Mouse (Mus musculus) hindbrain, embryonic 16.5 days (tissue): ENCODE measurements around the gene Mtr. TPM values are rescaled to one million over a fixed set of nuclear protein-coding genes. Genes with fewer than 3 reads are reported as not detected.

Experiments used
- ATAC-seq: fragments of 200-750 bp; cut with Nextera tagmentation; 2 replicates; pipeline ENCODE4 v1.8.0; 2017; ENCODE audit warnings: moderate TSS enrichment, moderate library complexity
- H3K27ac ChIP-seq: fragments of 300-500 bp; sonication (generic); 2 replicates; pipeline ENCODE4 v1.5.1; 2014; ENCODE audit warnings: low read depth, mild to moderate bottlenecking, control low read depth, low read length, moderate library complexity
- H3K27me3 ChIP-seq: fragments of 300-500 bp; sonication (generic); replicated peaks from 2 replicates; pipeline ENCODE4 v1.6.1; 2014; ENCODE audit warnings: low read length; ENCODE audit not compliant: control insufficient read depth, insufficient read depth
- H3K36me3 ChIP-seq: fragments of 300-500 bp; sonication (generic); 2 replicates; pipeline ENCODE4 v1.6.1; 2014; ENCODE audit warnings: mild to moderate bottlenecking, low read length, moderate library complexity, mixed read lengths; ENCODE audit not compliant: control insufficient read depth, insufficient read depth
- H3K4me1 ChIP-seq: fragments of 300-500 bp; sonication (generic); 2 replicates; pipeline ENCODE4 v1.6.1; 2014; ENCODE audit warnings: low read depth, low read length; ENCODE audit not compliant: control insufficient read depth, insufficient read depth
- H3K4me2 ChIP-seq: fragments of 300-500 bp; sonication (generic); 2 replicates; pipeline ENCODE4 v1.6.1; 2014; ENCODE audit warnings: mild to moderate bottlenecking, low read length, control low read depth, moderate library complexity
- H3K4me3 ChIP-seq: fragments of 300-500 bp; sonication (generic); 2 replicates; pipeline ENCODE4 v1.5.1; 2014; ENCODE audit warnings: mild to moderate bottlenecking, low read length, control low read depth, moderate library complexity
- H3K9ac ChIP-seq: fragments of 300-500 bp; sonication (generic); 2 replicates; pipeline ENCODE4 v1.6.1; 2014; ENCODE audit warnings: low read depth, mild to moderate bottlenecking, control low read depth, low read length, moderate library complexity
- H3K9me3 ChIP-seq: fragments of 300-500 bp; sonication (generic); 2 replicates; pipeline ENCODE4 v1.6.1; 2014; ENCODE audit warnings: mild to moderate bottlenecking, low read length, moderate library complexity; ENCODE audit not compliant: control insufficient read depth
- WGBS: fragments of 180-500 bp; shearing (Covaris S2); extraction: QIAGEN DNeasy Blood & Tissue Kit; methylation state at CpG from one replicate; pipeline ENCODE4 v1.1.7; 2014; 5-methylcytosine and 5-hydroxymethylcytosine counted together
- polyA plus RNA-seq: library from polyadenylated mRNA; unstranded; fragments of >200 nt; fragmentation: Nextera tagmentation; extraction: Ambion mirVana; gene quantifications from 2 replicates; pipeline ENCODE4 v1.2.1, GENCODE M21; 2015

The Mtr gene
- polyA plus RNA-seq, 1 experiment from 2014 or later: 3.1 TPM

DNA sequence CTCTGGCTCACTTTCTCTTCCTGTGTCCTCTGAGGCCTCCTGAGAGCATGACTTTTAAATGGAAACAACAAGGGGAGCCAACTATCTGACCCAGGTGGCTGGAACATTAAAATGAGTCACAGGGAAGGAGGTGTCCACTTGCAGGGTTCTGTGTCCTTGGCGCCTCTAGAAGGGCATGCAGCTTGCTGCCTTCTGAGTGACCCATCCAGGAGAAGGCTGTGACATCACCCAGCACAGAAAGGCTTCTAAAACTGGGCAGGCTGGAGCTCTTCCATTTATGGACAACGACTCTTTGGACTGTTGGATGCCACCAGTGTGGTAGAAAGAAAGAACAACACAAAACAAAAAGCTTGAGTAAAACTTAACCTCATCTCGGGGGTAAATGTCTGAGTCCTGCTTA is 25.9 kb upstream of the Mtr start:
- Histone ChIP-seq H3K27me3 (no peaks in the 10 kb centered on the region), H3K4me1 (no peaks in the 10 kb centered on the region), H3K4me2 (no peak overlapping the region), H3K36me3 (no peaks in the 10 kb centered on the region), H3K9me3 (no peaks in the 10 kb centered on the region), H3K9ac (no peak overlapping the region), H3K27ac (no peak overlapping the region), H3K4me3 (no peak overlapping the region)
- WGBS: 76% methylated on average over 3 of the region's 3 CpGs
- ATAC-seq: no peak

DNA sequence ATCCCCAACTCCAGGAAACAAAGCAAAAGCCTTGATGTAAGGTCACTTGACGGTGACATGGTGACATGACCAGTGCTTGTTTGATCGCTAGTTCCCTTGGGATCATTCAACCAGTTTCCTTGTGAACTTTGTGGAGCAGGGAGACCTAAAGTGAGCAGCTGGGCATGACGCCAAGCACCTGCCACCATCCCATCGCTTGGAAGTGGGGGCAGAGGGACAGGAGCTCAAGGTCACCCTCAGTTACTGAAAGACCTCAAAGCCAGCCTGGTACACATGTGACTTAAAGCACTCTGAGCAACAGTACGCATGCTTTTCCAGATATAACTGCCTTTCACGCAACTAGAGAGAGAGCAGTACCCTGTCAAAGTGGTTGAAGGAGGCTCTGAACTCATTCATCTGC is 16.8 kb upstream of the Mtr start:
- Histone ChIP-seq H3K9me3 (no peaks in the 10 kb centered on the region), H3K4me1 (no peaks in the 10 kb centered on the region), H3K9ac (no peak overlapping the region), H3K4me3 (no peak overlapping the region), H3K36me3 (no peaks in the 10 kb centered on the region), H3K27ac (no peak overlapping the region), H3K27me3 (no peaks in the 10 kb centered on the region), H3K4me2 (no peak overlapping the region)
- 72% methylated on average over 6 of the region's 6 CpGs for WGBS
- no peak for ATAC-seq

DNA sequence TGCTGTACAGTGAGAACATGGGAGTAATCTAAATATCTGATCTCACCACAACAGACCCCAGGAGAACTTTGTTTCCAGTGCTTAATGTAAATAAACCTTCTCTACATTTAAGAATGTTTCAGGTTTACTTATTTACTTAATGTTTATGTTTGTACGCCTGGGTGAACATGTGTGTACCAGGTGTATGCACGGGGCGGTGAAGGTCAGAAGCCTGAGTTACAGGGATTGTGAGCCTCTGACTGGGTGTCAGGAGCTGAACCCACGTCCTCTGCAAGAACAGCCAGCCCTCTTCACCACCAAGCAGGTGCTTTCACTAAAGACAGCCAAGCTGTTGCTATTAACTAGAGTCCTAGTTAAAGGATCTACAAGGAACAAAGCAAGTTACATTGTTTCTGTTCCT is 16.3 kb upstream of the Mtr start:
- Histone ChIP-seq H3K27ac (no peak overlapping the region), H3K4me1 (no peaks in the 10 kb centered on the region), H3K9ac (no peak overlapping the region), H3K36me3 (no peaks in the 10 kb centered on the region), H3K4me2 (no peak overlapping the region), H3K4me3 (no peak overlapping the region), H3K27me3 (no peaks in the 10 kb centered on the region), H3K9me3 (no peaks in the 10 kb centered on the region)
- ATAC-seq: no peak
- 83% methylated on average over 4 of the region's 4 CpGs for WGBS

DNA sequence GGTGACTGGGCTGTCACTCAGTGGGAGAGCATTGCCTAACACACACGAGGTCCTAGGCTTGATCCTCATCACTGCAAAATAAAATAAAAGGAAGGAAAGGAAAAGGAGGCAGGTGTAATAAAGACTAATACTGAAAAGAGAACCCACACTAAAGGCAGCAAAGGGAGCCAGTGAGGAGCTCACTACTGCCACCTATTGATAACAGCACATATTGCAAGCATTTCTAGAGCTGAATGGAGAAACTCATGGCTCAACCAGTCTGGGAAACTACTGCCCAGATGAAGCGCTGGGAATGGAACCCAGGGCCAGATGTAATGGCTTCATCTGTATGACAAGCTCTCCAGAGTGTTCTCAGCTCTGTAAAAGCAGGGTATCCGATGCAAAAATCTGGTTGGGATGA is 15.0 kb upstream of the Mtr start:
- no peak for ATAC-seq

DNA sequence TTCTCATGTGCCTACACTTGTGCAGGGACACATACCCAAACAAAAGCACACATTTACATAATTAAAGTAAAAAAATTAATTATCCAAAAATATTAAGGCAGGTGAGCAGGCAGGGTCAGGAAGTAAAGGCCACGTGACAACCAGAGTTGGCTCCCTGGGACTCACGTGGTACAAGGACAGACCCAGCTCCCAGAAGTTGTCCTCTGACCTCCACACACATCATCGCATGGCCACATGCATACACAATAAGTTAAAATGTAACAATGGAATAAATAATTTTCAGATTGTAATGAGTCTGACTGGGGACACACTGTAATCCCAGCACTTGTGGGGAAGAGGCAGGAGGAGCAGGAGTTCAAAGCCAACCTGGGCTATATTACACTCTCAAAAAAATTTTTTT is 10.1 kb upstream of the Mtr start:
- H3K4me2 ChIP-seq: no peak overlapping the region
- H3K9ac ChIP-seq: no peak overlapping the region
- H3K4me1 ChIP-seq: no peaks in the 10 kb centered on the region
- H3K27me3 ChIP-seq: no peaks in the 10 kb centered on the region
- ATAC-seq: no peak
- H3K9me3 ChIP-seq: no peaks in the 10 kb centered on the region
- H3K36me3 ChIP-seq: peaks cover 3% of the 10 kb centered on the region; the same call in 1 of the 2 replicates
- H3K4me3 ChIP-seq: no peak overlapping the region
- WGBS: 89% methylated on average over 3 of the region's 3 CpGs
- H3K27ac ChIP-seq: no peak overlapping the region

More for the DNA sequence above, 15.0 kb upstream of the Mtr start:
- Histone ChIP-seq H3K27me3 (no peaks in the 10 kb centered on the region), H3K36me3 (peaks cover 3% of the 10 kb centered on the region; the same call in 1 of the 2 replicates), H3K9me3 (no peaks in the 10 kb centered on the region), H3K9ac (no peak overlapping the region), H3K4me1 (no peaks in the 10 kb centered on the region), H3K27ac (no peak overlapping the region), H3K4me2 (no peak overlapping the region), H3K4me3 (no peak overlapping the region)
- 57% methylated on average over 3 of the region's 3 CpGs for WGBS

DNA sequence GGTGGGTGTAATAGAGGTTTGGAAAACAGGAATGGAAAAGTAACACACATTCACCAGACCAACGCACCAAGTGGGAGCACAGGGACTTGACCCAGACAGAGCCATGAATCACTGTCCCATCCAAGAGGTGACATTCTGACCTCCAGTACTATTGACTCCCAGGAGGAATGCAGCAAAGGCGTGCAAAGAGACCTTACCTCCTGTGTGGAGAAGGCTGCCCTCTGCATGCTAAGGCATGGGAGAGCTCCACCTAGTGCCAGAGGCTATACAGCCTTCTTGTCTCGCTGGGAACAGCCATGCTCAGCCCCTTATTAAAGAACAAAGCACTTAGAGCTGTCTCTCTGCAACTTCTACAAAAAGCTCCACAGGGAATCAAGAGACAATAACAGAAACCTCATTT is 9.2 kb upstream of the Mtr start:
- Histone ChIP-seq H3K27me3 (no peaks in the 10 kb centered on the region), H3K4me1 (no peaks in the 10 kb centered on the region), H3K9me3 (no peaks in the 10 kb centered on the region), H3K27ac (no peak overlapping the region), H3K36me3 (peaks cover 3% of the 10 kb centered on the region; the same call in 1 of the 2 replicates), H3K4me3 (no peak overlapping the region), H3K4me2 (no peak overlapping the region), H3K9ac (no peak overlapping the region)
- no peak for ATAC-seq
- WGBS: 30% methylated on average over 3 of the region's 3 CpGs

DNA sequence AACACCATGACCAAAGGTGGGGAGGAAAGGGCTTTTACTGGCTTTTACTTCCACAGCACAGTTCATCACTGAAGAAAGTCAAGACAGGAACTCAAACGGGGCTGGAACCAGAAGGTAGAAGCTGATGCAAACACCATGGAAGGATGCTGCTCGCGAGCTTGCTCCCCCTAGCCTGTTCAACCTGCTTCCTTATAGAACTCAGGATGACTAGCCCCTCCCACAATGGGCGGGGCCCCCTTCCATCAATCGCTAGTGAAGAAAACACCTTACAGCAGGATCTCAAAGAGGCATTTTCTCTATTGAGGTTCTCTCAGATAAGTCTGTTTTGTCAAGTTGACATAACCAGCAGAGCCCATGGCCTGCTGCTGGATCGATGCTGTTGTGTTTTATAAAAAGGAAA is 6.1 kb upstream of the Mtr start:
- Histone ChIP-seq H3K4me3 (no peak overlapping the region), H3K36me3 (peaks cover 3% of the 10 kb centered on the region; the same call in 1 of the 2 replicates), H3K4me1 (no peaks in the 10 kb centered on the region), H3K27ac (no peak overlapping the region), H3K9ac (no peak overlapping the region), H3K27me3 (no peaks in the 10 kb centered on the region), H3K4me2 (no peak overlapping the region), H3K9me3 (peaks cover 3% of the 10 kb centered on the region; the same call in 1 of the 2 replicates)
- WGBS: 78% methylated on average over 6 of the region's 6 CpGs
- no peak for ATAC-seq

DNA sequence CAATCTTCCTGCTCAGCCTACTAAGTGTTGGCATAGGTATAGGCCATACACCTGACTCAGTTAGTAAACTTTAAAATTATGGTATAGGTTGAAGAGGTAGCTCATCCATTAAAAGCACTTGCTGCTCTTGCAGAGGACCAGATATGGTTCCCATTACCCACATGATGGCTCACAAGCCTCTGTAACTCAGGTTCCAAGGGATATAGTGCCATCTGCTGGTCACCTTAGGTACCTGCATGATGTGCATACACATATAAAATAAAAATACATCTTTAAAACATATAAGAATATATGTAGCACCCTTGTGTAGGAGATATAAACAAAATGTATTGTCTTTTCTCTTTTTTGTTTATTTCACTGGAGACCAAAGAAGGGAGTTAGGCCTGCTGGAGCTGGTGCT is 3.6 kb upstream of the Mtr start:
- no peak overlapping the region for H3K9ac ChIP-seq
- no peak overlapping the region for H3K4me3 ChIP-seq
- H3K4me1 ChIP-seq: peaks cover 4% of the 10 kb centered on the region
- H3K27ac ChIP-seq: no peak overlapping the region
- H3K4me2 ChIP-seq: no peak overlapping the region
- H3K9me3 ChIP-seq: peaks cover 3% of the 10 kb centered on the region; the same call in 1 of the 2 replicates
- H3K36me3 ChIP-seq: no peaks in the 10 kb centered on the region
- H3K27me3 ChIP-seq: no peaks in the 10 kb centered on the region
- no peak for ATAC-seq

DNA sequence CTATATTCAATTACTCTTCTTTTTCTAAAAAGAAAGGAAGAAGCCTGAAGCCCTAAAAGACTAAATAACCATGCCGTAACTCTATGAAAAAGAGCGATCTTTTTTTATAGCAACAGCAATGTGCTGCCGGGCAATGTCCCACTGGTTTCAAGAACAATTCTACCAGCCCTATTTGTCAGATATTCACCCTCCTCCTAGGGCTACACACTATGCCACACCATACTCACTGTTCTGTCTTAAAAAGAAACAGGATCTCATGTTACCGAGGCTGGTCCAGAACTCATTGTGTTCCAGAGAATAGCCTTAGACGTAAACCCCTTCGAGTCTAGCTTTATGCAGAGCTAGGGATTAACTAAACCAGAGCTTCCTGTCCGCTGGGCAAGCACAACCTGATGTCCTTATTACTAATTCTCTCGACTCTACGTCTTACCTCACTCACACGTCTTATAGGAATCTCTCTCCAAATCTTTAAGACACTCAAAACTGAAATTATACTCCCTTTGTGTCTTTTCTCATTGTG is 982 bp downstream of the Mtr start:
- peak overlapping the region; percentile 77; the same call in 1 of the 2 replicates for H3K9ac ChIP-seq

More for the DNA sequence above, 982 bp downstream of the Mtr start:
- peak overlapping the region; percentile 76 for H3K4me3 ChIP-seq
- H3K36me3 ChIP-seq: no peaks in the 10 kb centered on the region
- H3K4me2 ChIP-seq: peak overlapping the region; percentile 55
- peaks cover 3% of the 10 kb centered on the region; the same call in 1 of the 2 replicates for H3K9me3 ChIP-seq
- no peaks in the 10 kb centered on the region for H3K27me3 ChIP-seq
- no peak overlapping the region for H3K27ac ChIP-seq
- 12% methylated on average over 10 of the region's 10 CpGs for WGBS
- no peak for ATAC-seq
- peaks cover 13% of the 10 kb centered on the region for H3K4me1 ChIP-seq
